Mouse (Mus musculus) embryonic facial prominence, embryonic 14.5 days (tissue): ENCODE measurements around the gene C2cd5. TPM values are rescaled to one million over a fixed set of nuclear protein-coding genes. Genes with fewer than 3 reads are reported as not detected.

ENCODE experiments used
- ATAC-seq: fragments of 200-750 bp; cut with Nextera tagmentation; 2 replicates; pipeline ENCODE4 v1.8.0; 2017; ENCODE audit warnings: low read depth, moderate number of reproducible peaks, moderate TSS enrichment
- DNase-seq: peaks from one replicate; pipeline ENCODE4 v3.0.0-alpha.2; 2015; ENCODE audit warnings: low spot score
- H3K27ac ChIP-seq: fragments of 300-500 bp; sonication (generic); replicated peaks from 2 replicates; pipeline ENCODE4 v1.5.1; 2014; ENCODE audit warnings: low read depth, mild to moderate bottlenecking, low read length, moderate library complexity
- H3K27me3 ChIP-seq: fragments of 300-500 bp; sonication (generic); replicated peaks from 2 replicates; pipeline ENCODE4 v1.6.1; 2014; ENCODE audit warnings: low read length; ENCODE audit not compliant: control insufficient read depth, insufficient read depth
- H3K36me3 ChIP-seq: fragments of 300-500 bp; sonication (generic); 2 replicates; pipeline ENCODE4 v1.6.1; 2014; ENCODE audit warnings: low read length, mixed read lengths; ENCODE audit not compliant: control insufficient read depth, insufficient read depth
- H3K4me1 ChIP-seq: fragments of 300-500 bp; sonication (generic); 2 replicates; pipeline ENCODE4 v1.6.1; 2014; ENCODE audit warnings: antibody characterized with exemption, low read length; ENCODE audit not compliant: control insufficient read depth, insufficient read depth
- H3K4me2 ChIP-seq: fragments of 300-500 bp; sonication (generic); 2 replicates; pipeline ENCODE4 v1.6.1; 2014; ENCODE audit warnings: low read depth, mild to moderate bottlenecking, low read length, moderate library complexity, mixed read lengths
- H3K4me3 ChIP-seq: fragments of 300-500 bp; sonication (generic); 2 replicates; pipeline ENCODE4 v1.5.1; 2014; ENCODE audit warnings: low read depth, mild to moderate bottlenecking, low read length
- H3K9ac ChIP-seq: fragments of 300-500 bp; sonication (generic); 2 replicates; pipeline ENCODE4 v1.6.1; 2014; ENCODE audit warnings: low read depth, mild to moderate bottlenecking, low read length, moderate library complexity, mixed read lengths
- H3K9me3 ChIP-seq: fragments of 300-500 bp; sonication (generic); 2 replicates; pipeline ENCODE4 v1.6.1; 2016; ENCODE audit warnings: low read length; ENCODE audit not compliant: control insufficient read depth
- WGBS: fragments of 180-500 bp; shearing (Covaris S2); extraction: QIAGEN DNeasy Blood & Tissue Kit; methylation state at CpG from one replicate; pipeline ENCODE4 v1.1.7; 2014; 5-methylcytosine and 5-hydroxymethylcytosine counted together
- polyA plus RNA-seq: library from polyadenylated mRNA; unstranded; fragments of >200 nt; fragmentation: Nextera tagmentation; extraction: Ambion mirVana; gene quantifications from 2 replicates; pipeline ENCODE4 v1.2.1, GENCODE M21; 2014

C2cd5 gene
- polyA plus RNA-seq, 1 experiment from 2014 or later: 19.1 TPM

GRCm38 (mm10) chr6:143035261-143035660 lies 64.7 kb downstream of the C2cd5 start:
- DNase-seq: peak; percentile 35
- Histone ChIP-seq H3K4me2 (no peak overlapping the region), H3K27ac (no peak overlapping the region), H3K4me3 (no peak overlapping the region), H3K9ac (no peak overlapping the region), H3K36me3 (peaks cover 82% of the 10 kb centered on the region), H3K27me3 (no peaks in the 10 kb centered on the region), H3K9me3 (no peaks in the 10 kb centered on the region), H3K4me1 (no peaks in the 10 kb centered on the region)
- no peak for ATAC-seq
- WGBS: 62% methylated on average over 4 of the region's 4 CpGs

- H3K9me3 ChIP-seq: no peaks in the 10 kb centered on the region
- no peak for DNase-seq
- no peak overlapping the region for H3K4me2 ChIP-seq
- no peaks in the 10 kb centered on the region for H3K27me3 ChIP-seq
- no peak overlapping the region for H3K4me3 ChIP-seq
- peaks cover 84% of the 10 kb centered on the region for H3K36me3 ChIP-seq
- no peak overlapping the region for H3K9ac ChIP-seq
- ATAC-seq: no peak
- WGBS: 92% methylated on average over 2 of the region's 2 CpGs
- no peaks in the 10 kb centered on the region for H3K4me1 ChIP-seq
- no peak overlapping the region for H3K27ac ChIP-seq
Measured at GRCm38 (mm10) chr6:143034503-143034902, 65.4 kb downstream of the C2cd5 start.

GRCm38 (mm10) chr6:143030521-143030920 lies 69.4 kb downstream of the C2cd5 start:
- no peak overlapping the region for H3K27ac ChIP-seq
- H3K4me2 ChIP-seq: no peak overlapping the region
- H3K36me3 ChIP-seq: peaks cover 67% of the 10 kb centered on the region

GRCm38 (mm10) chr6:143027896-143028295 lies 72.0 kb downstream of the C2cd5 start:
- peaks cover 59% of the 10 kb centered on the region for H3K36me3 ChIP-seq
- H3K4me2 ChIP-seq: no peak overlapping the region
- H3K9ac ChIP-seq: no peak overlapping the region
- H3K27ac ChIP-seq: no peak overlapping the region
- no peaks in the 10 kb centered on the region for H3K27me3 ChIP-seq
- no peaks in the 10 kb centered on the region for H3K4me1 ChIP-seq
- 83% methylated on average over 4 of the region's 4 CpGs for WGBS
- ATAC-seq: no peak
- no peak overlapping the region for H3K4me3 ChIP-seq
- H3K9me3 ChIP-seq: no peaks in the 10 kb centered on the region
- DNase-seq: no peak

More at GRCm38 (mm10) chr6:143030521-143030920, 69.4 kb downstream of the C2cd5 start:
- WGBS: 92% methylated on average over 5 of the region's 5 CpGs
- no peak overlapping the region for H3K4me3 ChIP-seq
- H3K9me3 ChIP-seq: no peaks in the 10 kb centered on the region
- H3K27me3 ChIP-seq: no peaks in the 10 kb centered on the region
- H3K4me1 ChIP-seq: no peaks in the 10 kb centered on the region
- H3K9ac ChIP-seq: no peak overlapping the region
- DNase-seq: no peak
- no peak for ATAC-seq

GRCm38 (mm10) chr6:143027402-143027801 lies 72.5 kb downstream of the C2cd5 start:
- no peaks in the 10 kb centered on the region for H3K9me3 ChIP-seq
- H3K4me3 ChIP-seq: no peak overlapping the region
- DNase-seq: no peak

GRCm38 (mm10) chr6:143023691-143024090 lies 76.2 kb downstream of the C2cd5 start:
- H3K9me3 ChIP-seq: no peaks in the 10 kb centered on the region
- H3K4me1 ChIP-seq: no peaks in the 10 kb centered on the region
- H3K9ac ChIP-seq: no peak overlapping the region
- no peak for ATAC-seq
- no peak for DNase-seq
- peaks cover 32% of the 10 kb centered on the region for H3K36me3 ChIP-seq
- no peak overlapping the region for H3K4me3 ChIP-seq
- H3K4me2 ChIP-seq: no peak overlapping the region
- H3K27ac ChIP-seq: no peak overlapping the region
- WGBS: 85% methylated on average over 6 of the region's 6 CpGs
- no peaks in the 10 kb centered on the region for H3K27me3 ChIP-seq

More at GRCm38 (mm10) chr6:143027402-143027801, 72.5 kb downstream of the C2cd5 start:
- no peak overlapping the region for H3K9ac ChIP-seq
- no peak overlapping the region for H3K4me2 ChIP-seq
- no peak overlapping the region for H3K27ac ChIP-seq
- no peak for ATAC-seq
- no peaks in the 10 kb centered on the region for H3K4me1 ChIP-seq
- H3K27me3 ChIP-seq: no peaks in the 10 kb centered on the region
- 79% methylated on average over 10 of the region's 10 CpGs for WGBS
- peaks cover 54% of the 10 kb centered on the region for H3K36me3 ChIP-seq

GRCm38 (mm10) chr6:143021756-143022155 lies 78.2 kb downstream of the C2cd5 start:
- Histone ChIP-seq H3K4me1 (no peaks in the 10 kb centered on the region), H3K9ac (no peak overlapping the region), H3K27ac (no peak overlapping the region), H3K9me3 (no peaks in the 10 kb centered on the region), H3K4me2 (no peak overlapping the region), H3K4me3 (no peak overlapping the region), H3K27me3 (no peaks in the 10 kb centered on the region), H3K36me3 (peaks cover 36% of the 10 kb centered on the region)
- DNase-seq (no peak), ATAC-seq (no peak)
- 79% methylated on average over 8 of the region's 8 CpGs for WGBS

- DNase-seq (peak; percentile 32), ATAC-seq (no peak)
- Histone ChIP-seq H3K4me3 (no peak overlapping the region), H3K9me3 (no peaks in the 10 kb centered on the region), H3K9ac (no peak overlapping the region), H3K4me1 (no peaks in the 10 kb centered on the region), H3K27ac (no peak overlapping the region), H3K36me3 (peaks cover 42% of the 10 kb centered on the region), H3K4me2 (no peak overlapping the region), H3K27me3 (no peaks in the 10 kb centered on the region)
- WGBS: 65% methylated on average over 5 of the region's 5 CpGs
Measured at GRCm38 (mm10) chr6:143020647-143021046, 79.3 kb downstream of the C2cd5 start.

GRCm38 (mm10) chr6:143020146-143020545 lies 79.8 kb downstream of the C2cd5 start:
- H3K27me3 ChIP-seq: no peaks in the 10 kb centered on the region
- 91% methylated on average over 4 of the region's 4 CpGs for WGBS
- H3K36me3 ChIP-seq: peaks cover 38% of the 10 kb centered on the region
- no peak for DNase-seq
- H3K4me3 ChIP-seq: no peak overlapping the region
- H3K27ac ChIP-seq: no peak overlapping the region
- no peak overlapping the region for H3K9ac ChIP-seq
- no peak for ATAC-seq
- no peaks in the 10 kb centered on the region for H3K9me3 ChIP-seq
- H3K4me1 ChIP-seq: no peaks in the 10 kb centered on the region
- no peak overlapping the region for H3K4me2 ChIP-seq
